20 mouse cellular contexts compared by ENCODE assay signal in the genomic region with DNA sequence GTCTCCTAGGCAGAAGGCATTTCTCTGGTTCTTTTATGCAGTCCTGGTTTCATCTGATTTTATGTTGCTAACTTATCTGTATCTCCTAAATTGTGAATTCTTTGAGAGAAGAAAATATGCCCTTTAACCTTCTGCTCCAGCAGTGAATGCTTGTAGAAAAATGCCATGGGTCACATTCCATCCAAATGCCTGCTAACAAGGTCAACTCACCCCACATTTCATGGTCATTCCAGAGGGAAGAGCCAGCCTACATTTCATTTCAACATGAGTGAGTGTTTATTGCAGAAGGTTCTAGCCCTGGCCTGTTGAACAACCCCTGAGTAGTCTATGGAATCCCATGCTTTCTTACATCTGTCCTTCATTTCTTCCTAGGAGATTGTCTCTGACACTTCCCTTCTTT.
A peak's percentile ranks its signal among the peaks of the same experiment; 100 is the strongest.
DNase-seq lines count a peak whose midpoint lies in the region; ATAC-seq and TF ChIP-seq lines count a peak whose summit lies in the region.
"Had no signal": no experiment of that assay in that cellular context is flagged by ENCODE, and none has a peak within 500 bp of the region (broad histone marks: within the 10 kb centered on the region; RNA-seq: fewer than 3 reads in every experiment).

No protein-coding gene starts in this region.

- no peak for TF ChIP-seq POLR2A in embryonic fibroblast, embryonic 13.5 days (IDR thresholded peaks at IDR 0.05; ENCODE audit: low read depth, low read length)

- no peak overlapping the region for H3K4me3 ChIP-seq in embryonic fibroblast, embryonic 13.5 days (ENCODE audit: insufficient read depth, low read length)
- no peak overlapping the region for H3K4me3 ChIP-seq in midbrain, embryonic 11.5 days (ENCODE audit: low read depth, low read length)
- H3K4me3 ChIP-seq: liver, embryonic 15.5 days; lung, embryonic 15.5 days; midbrain, embryonic 10.5 days; stomach, embryonic 15.5 days had no signal

- TF ChIP-seq CTCF in embryonic fibroblast, embryonic 13.5 days (IDR thresholded peaks at IDR 0.05; ENCODE audit: borderline replicate concordance, insufficient read depth, low read length), result no peak

- no peak for ATAC-seq in midbrain, embryonic 11.5 days (ENCODE audit: low FRiP score)
- ATAC-seq: forebrain, embryonic 14.5 days; hindbrain, embryonic 16.5 days; midbrain, embryonic 16.5 days had no signal

- H3K9me3 ChIP-seq in midbrain, embryonic 11.5 days (ENCODE audit: control insufficient read depth, low read length), result no peaks in the 10 kb centered on the region
- H3K9me3 ChIP-seq: liver, embryonic 15.5 days; lung, embryonic 15.5 days; midbrain, embryonic 10.5 days; stomach, embryonic 15.5 days had no signal

- peak overlapping the region; percentile 64 for H3K27ac ChIP-seq in embryonic fibroblast, embryonic 13.5 days (ENCODE audit: insufficient read depth, low read length)
- H3K27ac ChIP-seq in midbrain, embryonic 11.5 days (ENCODE audit: low read depth, low read length), result no peak overlapping the region
- H3K27ac ChIP-seq: liver, embryonic 15.5 days; lung, embryonic 15.5 days; midbrain, embryonic 10.5 days; stomach, embryonic 15.5 days had no signal

- peak; percentile 41 for DNase-seq in embryo, embryonic 10 days (ENCODE audit: low spot score)
- DNase-seq in embryo, embryonic 11 days, result no peak
- DNase-seq in kidney, adult 9 months, result peak; percentile 56
- DNase-seq in kidney, postnatal 4 days, result no peak
- no peak for DNase-seq in midbrain, embryonic 11.5 days (ENCODE audit: low spot score, missing footprints)
- no peak for DNase-seq in layer of hippocampus, adult 9-10 months (ENCODE audit: low spot score)
- DNase-seq: B cell, adult 2 months; cerebellum, adult 9-10 months; gastrocnemius, postnatal 14 days; heart, postnatal 14 days; layer of hippocampus, adult 9-11 months; right cerebral cortex, postnatal 25 days had no signal

- H3K27me3 ChIP-seq in midbrain, embryonic 11.5 days (ENCODE audit: control insufficient read depth, insufficient read depth, low read length), result no peaks in the 10 kb centered on the region
- H3K27me3 ChIP-seq: liver, embryonic 15.5 days; lung, embryonic 15.5 days; stomach, embryonic 15.5 days had no signal

- no peak overlapping the region for H3K9ac ChIP-seq in midbrain, embryonic 11.5 days (ENCODE audit: low read length)
- H3K9ac ChIP-seq: liver, embryonic 15.5 days; lung, embryonic 15.5 days; stomach, embryonic 15.5 days had no signal

- no peak overlapping the region for H3K4me2 ChIP-seq in midbrain, embryonic 11.5 days
- H3K4me2 ChIP-seq: liver, embryonic 15.5 days; lung, embryonic 15.5 days; stomach, embryonic 15.5 days had no signal

- no peaks in the 10 kb centered on the region for H3K36me3 ChIP-seq in midbrain, embryonic 11.5 days (ENCODE audit: control insufficient read depth, insufficient read depth, low read length)
- H3K36me3 ChIP-seq: liver, embryonic 15.5 days; lung, embryonic 15.5 days; midbrain, embryonic 10.5 days; stomach, embryonic 15.5 days had no signal

- peaks cover 5% of the 10 kb centered on the region; the same call in 1 of the 2 replicates for H3K4me1 ChIP-seq in embryonic fibroblast, embryonic 13.5 days (ENCODE audit: control insufficient read depth, insufficient read depth, low read length)
- H3K4me1 ChIP-seq in midbrain, embryonic 11.5 days (ENCODE audit: control insufficient read depth, insufficient read depth, low read length), result no peaks in the 10 kb centered on the region
- H3K4me1 ChIP-seq: liver, embryonic 15.5 days; lung, embryonic 15.5 days; midbrain, embryonic 10.5 days; stomach, embryonic 15.5 days had no signal

Comparison
In these comparisons a context has a peak if more than half of its experiments do, and no peak if none do; other contexts are left out.
1. DNase-seq: peak in embryo, embryonic 10 days (single experiment) and kidney, adult 9 months (single experiment); none in embryo, embryonic 11 days (single experiment), kidney, postnatal 4 days (0 of 2), midbrain, embryonic 11.5 days (single experiment) and layer of hippocampus, adult 9-10 months (single experiment).